Mouse (Mus musculus): ENCODE results near the gene Eif3i.

- TF ChIP-seq CTCF (IDR thresholded peaks at IDR 0.05; ENCODE audit: extremely low read depth, insufficient read depth, insufficient read length, insufficient replicate concordance) (no peak), POLR2A (IDR thresholded peaks at IDR 0.05; ENCODE audit: low read depth, low read length) (no peak)
Observed at GRCm38 (mm10) chr4:129633852-129634251, 33.4 kb upstream of the Eif3i start.
